Mouse (Mus musculus) thymus, postnatal 0 days (tissue): ENCODE results near the gene Limk1. TPM values are rescaled to one million over a fixed set of nuclear protein-coding genes. Genes with fewer than 3 reads are reported as not detected.
A peak's percentile ranks its signal among the peaks of the same experiment; 100 is the strongest.

Source experiments
- DNase-seq: peaks from one replicate; pipeline ENCODE4 v3.0.0-alpha.2; 2015; ENCODE audit warnings: low spot score
- polyA plus RNA-seq: library from polyadenylated mRNA; unstranded; fragments of >200 nt; fragmentation: Nextera tagmentation; extraction: Ambion mirVana; gene quantifications from 2 replicates; pipeline ENCODE4 v1.2.1, GENCODE M21; 2015

The Limk1 gene
- polyA plus RNA-seq: 2.8 and 3.8 TPM in 2 replicates

- no peak for DNase-seq
These were observed at the start of gene Limk1 for GRCm38 (mm10) chr5:134688086-134688717. Gene Limk1 (minus strand): TSS chr5:134688598.

- DNase-seq: no peak
These were observed 46.5 kb upstream of the Limk1 start for GRCm38 (mm10) chr5:134734920-134735319.

- no peak for DNase-seq
These were observed 45.7 kb upstream of the Limk1 start for GRCm38 (mm10) chr5:134734072-134734471.

DNA sequence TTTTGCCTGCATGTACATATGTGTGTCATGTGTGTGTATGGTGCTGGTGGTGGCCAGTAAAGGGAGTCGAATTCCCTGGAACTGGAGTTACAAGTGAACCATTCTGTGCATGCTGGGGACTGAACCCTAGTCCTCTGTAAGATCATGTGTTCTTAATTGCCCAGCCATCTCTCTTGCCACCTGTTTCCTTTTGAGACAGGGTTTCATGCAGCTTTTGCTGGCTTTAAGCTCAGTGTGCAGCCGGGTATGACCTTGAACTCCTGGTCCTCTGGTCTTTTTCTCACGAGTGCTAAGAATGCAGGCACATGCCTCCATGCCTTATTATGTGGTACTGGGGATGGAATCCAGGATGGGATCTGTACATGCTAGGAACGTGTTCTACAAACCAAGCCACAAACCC, 44.8 kb upstream of the Limk1 start:
- DNase-seq: no peak

GRCm38 (mm10) chr5:134729124-134729523, 40.7 kb upstream of the Limk1 start:
- DNase-seq: no peak

DNA sequence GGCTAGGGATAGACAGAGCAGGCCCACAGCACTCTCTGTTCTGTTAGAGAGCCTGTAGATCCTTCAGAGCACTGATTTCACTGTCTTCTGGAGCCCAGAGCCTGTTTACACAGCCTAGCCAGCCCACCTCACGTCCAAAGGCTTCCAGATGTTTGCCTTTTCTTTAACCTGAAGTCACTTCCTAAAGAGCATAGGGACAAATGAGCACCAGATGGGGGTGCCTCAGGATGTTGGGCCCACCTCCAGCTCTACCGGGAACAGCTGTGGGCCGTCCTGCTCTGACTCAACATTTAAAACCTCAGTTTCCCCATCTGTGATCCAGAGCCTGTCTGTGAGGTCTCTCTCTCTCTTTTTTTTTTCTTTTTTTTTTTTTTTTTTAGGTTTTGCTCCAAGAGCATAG, 40.1 kb upstream of the Limk1 start:
- DNase-seq: no peak

DNA sequence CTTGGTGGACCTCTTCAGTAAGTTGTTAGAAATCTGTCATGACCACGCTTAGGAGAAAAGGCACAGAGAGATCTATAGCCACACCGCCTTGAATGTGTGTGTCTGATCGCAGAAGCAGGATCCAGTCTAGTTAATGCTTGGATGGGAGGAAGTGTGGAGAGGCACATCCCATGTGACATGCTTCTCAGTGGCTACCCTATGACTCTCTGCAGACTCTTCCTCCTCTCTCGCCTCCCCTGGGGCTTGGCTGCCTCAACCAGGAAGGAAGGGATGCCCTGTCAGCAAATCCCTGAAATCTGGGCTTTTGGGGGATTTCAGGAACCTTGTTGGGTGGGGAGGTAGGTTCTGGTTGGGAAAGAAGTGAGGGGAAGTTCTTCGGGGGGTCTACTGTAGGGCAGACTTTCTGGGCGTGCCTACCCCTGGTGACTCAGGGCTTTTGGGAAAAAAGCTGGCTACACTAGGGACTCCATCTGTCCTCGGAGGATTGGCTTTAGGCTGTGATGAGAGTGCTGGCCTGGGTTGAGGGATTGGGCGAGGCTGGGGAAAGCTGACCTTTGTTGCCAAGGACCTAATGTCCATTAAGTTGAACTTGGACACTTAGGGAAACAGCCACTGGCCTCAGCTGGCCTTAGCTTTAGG, 38.7 kb upstream of the Limk1 start:
- DNase-seq: no peak

DNA sequence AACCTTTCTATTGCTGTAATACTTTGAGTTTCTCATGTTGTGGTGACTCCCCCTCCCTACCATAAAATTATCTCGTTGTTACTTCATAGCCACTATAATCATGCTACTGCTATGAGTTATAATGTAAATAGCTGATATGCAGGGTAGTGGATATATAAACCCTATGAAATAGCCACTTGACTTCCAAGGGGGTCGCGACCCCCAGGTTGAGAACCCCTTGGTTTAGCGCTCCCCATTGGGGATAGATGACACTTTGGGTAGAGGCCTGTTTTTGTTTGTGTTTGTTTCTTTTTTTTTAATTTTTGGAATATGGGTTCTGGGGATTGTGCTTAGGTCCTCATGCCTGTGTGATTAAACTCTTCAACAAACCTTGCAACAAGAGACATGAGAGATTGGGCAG, 36.9 kb upstream of the Limk1 start:
- DNase-seq: no peak

DNA sequence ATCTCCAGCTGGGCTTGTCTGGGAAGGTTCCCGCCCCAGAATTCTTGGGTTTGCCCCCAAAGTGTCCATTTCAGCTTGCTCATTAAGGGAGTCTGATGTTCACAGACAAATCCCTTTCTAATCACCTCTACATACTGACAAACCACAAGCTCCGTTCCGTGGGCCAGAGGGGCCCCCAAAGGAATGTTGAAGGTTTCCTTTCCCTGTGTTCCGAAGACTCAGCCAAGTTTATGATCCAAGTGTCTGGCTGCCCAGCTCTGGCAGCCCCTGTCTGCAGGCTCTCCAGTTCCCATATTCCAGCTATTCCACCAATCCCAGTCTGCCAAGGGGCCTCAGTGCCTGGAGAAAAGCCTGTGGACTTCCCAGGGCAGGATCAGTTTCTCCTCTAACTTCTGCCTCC, 31.7 kb upstream of the Limk1 start:
- no peak for DNase-seq

DNA sequence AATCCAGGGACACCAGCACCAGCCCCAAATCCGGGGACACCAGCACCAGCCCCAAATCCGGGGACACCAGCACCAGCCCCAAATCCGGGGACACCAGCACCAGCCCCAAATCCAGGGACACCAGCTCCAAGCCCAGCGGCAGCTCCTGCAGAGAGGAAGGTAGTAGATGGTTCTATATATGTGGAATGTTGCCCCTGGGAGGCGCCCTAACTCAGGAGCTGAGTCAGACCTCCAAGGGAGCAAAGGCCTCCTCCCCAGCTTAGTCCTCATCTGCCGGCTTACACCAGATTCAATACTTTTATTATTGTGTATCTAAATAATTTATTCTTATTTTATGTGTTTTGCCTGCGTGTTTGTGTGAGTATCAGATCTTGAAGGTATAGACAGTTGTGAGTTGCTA, 22.7 kb upstream of the Limk1 start:
- DNase-seq: no peak

DNA sequence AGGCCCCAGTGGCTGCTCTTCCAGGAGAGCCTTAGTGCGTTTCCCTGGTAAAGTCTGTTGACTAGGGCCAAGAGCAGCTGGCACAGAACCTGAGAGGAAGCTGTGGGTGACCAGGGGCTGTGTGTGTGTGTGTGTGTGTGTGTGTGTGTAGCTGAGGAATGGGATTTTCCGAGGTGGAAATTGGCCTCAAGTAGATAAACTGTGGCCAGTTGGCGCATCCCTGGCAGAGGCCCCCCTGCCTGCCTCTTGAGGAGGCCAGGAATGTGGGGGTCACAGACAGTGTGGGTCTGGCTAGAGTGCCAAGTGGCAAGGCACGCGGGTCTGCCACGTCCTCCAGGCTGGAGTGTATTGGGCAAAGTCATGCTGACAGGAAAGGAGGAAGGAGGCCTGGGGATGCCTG, 20.9 kb upstream of the Limk1 start:
- DNase-seq: no peak

DNA sequence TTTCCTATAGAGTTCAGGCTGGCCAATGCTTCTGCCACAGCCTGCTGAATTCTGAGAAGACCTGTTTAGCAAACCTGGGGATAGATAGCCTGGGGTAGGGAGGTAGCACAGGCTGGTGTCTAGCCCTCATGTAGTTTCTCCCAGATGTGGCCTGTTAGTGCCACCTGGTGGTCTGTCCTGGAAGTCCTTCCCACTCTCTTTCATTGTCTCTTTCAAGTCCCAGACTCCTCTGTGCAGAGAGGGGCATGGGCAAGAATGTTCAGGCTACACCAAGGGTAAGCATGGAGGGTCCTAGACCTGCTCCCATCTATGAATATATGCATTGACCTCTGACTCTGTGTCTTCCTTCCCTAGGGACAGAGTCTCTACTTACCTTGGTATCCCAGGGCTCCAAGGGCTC, 15.8 kb upstream of the Limk1 start:
- DNase-seq: peak; percentile 72

DNA sequence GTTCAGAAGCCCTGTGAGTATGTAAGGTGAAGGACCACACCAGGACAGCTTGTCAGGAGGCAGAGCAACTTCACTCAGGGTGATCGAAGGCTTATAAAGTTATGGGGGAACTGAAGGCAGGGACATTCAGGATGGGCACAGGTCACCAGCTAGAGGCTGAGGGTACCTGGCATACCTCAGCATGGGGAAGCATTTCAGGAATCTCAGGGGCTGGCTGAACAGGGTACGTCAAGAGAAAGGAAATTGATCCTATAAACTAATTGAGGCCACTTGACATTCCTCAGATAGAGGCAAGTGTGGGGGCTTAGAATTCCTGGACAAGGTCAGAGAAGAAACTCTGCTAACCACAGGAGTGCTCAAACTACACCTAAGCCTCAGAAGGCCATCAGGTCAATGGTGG, 7.1 kb upstream of the Limk1 start:
- no peak for DNase-seq

DNA sequence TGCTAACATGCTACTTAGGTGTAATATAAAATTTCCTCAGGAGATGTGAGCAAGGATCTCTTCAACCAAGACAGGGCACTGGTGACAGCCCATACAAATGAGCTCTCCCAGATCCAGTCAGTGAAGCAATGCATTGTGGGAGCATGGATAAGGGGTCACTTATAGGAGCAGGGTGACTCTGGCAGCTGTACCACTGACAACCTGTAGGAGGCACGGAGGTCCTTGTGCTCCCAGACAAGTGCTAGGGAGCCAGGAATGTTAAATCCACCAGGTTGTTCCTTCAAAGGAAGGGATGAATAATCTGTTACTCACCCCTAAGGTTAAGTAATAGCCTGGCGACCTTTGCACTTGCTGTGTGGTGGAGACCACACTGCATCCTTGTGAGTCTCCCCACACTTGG, 6.7 kb upstream of the Limk1 start:
- DNase-seq: no peak

GRCm38 (mm10) chr5:134692704-134693103, 4.3 kb upstream of the Limk1 start:
- DNase-seq: no peak

DNA sequence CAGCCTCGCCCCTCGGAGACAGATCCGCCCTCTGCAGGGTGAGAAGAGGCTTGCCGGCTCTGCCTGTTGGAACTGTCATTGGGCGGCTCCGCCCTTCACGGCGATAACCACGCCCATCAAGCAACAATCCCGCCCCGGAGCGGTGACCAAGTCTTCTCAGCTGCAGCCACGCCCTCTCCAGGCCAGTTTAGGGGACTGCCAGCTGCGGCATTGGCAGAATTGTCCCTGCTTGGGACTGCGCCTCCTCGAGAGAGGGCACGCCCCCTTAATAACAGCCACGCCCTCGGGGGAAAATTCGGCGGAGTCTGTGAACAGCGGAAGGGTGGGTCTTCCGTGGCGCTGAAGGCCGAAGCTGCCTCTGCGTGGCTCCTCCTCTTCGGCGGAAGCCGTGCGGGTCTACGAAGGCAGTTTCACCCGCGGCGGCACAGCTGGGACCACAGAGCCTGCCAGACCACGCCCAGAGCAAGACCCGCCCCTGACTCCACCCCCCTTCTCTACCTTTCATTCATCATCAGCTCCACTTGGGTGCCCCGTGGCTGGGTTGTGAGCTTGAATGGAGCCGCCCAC, 403 bp upstream of the Limk1 start:
- DNase-seq: peak; percentile 99

- DNase-seq: no peak
These were observed 1.2 kb downstream of the Limk1 start for GRCm38 (mm10) chr5:134687187-134687586.

DNA sequence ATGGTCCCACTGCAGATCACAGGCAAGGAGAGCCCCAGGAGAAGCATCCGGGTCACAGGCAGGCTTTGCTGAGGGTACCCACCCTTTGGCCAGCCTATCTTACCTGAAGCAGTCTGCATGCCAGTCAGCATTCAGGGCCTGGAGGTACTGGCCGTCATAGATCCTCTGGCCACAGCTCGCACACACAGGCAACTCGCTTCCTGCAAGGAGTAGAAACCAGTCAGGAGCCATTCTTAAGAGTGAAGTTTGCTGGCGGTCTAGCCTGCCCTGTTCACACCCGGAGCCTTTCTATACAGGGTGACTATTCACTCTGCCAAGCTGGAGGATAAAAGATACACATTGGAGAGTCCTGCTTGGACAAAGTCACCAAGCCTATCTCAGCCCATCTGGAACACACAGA, 1.9 kb downstream of the Limk1 start:
- DNase-seq: no peak

DNA sequence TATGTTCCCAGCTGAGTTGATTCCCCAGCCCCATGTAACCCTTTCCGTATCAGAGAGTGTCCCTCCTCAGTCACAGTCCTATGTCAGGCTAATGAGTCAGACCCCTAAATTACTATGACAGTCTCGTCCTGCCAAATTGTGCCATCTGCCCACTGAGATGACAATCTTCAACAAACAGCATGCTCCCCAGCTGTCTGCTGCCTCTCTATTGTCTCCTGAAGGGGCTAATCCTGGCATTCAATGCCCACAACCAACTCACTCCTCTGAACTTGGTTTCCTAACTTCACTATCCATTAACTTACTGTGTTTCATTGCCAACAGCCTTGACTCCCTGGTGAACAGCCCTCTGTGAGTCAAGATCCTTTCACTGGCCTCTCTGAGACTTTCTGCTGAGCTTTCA, 4.0 kb downstream of the Limk1 start:
- DNase-seq: no peak

DNA sequence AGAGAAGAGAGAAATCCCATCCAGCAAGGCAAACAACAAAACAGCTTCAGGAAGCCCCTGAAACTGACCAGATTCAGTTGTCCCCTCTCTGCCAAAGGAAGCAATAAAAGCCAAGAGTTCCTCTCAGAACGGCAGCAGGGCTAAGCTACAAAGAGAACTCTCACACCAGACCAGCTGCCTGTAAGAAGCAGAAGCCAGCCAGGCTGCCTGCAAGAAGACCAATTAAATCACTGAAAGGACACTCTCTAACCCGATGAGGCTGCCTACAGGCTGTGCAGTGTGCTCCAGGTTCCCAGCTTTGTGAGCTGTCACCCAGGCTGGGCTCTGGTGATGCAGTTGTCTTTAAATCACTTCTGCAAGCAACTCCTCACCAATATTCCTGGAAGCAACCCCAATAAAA, 4.6 kb downstream of the Limk1 start:
- no peak for DNase-seq

DNA sequence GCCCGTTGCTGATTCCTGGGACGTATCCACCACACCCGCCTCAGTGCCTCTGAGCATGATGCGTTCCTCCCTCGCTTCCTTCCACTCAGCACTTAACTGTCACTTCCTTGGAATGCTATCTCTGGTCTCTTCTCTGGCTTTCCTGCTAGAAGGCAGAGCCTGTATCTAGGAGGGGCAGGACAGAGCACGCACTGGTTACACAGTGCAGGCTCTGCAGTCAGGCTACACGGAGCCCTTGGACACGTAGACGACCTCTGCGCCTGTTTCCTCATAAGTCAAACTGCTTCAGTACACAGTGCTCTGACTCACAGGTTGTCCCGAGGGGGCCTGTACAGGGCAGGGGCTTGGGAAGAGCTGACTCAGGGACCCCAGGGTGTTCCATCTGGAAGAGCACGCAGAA, 8.2 kb downstream of the Limk1 start:
- no peak for DNase-seq

DNA sequence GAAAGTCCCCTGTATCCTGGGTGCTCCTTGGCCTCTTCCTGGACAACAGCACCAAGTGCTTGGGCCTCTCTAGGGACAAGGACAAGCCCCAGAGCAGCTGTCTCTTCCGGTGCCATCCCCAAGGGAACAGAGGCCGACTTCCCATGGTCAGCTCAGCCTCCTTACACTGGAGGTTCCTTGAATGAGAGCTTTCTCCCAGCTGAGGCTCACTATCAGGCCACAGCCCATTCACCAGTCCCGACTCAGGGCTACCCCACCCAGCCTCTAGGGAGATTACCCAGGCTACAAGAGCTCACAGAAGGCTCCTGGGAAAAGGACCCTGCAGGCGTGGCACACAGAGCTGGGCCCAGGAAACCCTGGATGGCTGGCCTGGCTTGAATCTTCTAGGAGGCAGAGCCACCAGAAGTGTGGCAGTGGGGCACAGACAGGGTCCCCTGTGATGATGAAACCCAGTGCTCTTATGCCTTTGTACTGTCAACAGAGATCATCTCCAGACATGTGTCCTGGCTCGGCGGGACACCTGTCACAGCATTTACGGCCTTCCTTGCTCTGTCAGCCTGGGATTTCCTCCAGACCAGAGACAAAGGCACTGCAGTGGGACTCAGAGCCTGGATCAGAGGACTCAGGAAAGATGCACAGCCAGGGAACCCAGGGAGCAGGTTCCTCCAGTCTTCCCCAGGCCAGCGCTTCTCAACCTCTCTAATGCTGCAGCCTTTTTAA, 9.4 kb downstream of the Limk1 start:
- no peak for DNase-seq
